Mouse (Mus musculus) E14TG2a.4 (cell line): Measurements from ENCODE around the gene Topbp1.

Experiments used
- CTCF ChIP-seq: conservative IDR thresholded peaks from 2 replicates; pipeline ENCODE4 v1.5.1; 2014; ENCODE audit warnings: low read length
- POU5F1 ChIP-seq: IDR thresholded peaks from 2 replicates; pipeline ENCODE4 v1.6.1; 2014; ENCODE audit warnings: low read length, borderline replicate concordance

DNA sequence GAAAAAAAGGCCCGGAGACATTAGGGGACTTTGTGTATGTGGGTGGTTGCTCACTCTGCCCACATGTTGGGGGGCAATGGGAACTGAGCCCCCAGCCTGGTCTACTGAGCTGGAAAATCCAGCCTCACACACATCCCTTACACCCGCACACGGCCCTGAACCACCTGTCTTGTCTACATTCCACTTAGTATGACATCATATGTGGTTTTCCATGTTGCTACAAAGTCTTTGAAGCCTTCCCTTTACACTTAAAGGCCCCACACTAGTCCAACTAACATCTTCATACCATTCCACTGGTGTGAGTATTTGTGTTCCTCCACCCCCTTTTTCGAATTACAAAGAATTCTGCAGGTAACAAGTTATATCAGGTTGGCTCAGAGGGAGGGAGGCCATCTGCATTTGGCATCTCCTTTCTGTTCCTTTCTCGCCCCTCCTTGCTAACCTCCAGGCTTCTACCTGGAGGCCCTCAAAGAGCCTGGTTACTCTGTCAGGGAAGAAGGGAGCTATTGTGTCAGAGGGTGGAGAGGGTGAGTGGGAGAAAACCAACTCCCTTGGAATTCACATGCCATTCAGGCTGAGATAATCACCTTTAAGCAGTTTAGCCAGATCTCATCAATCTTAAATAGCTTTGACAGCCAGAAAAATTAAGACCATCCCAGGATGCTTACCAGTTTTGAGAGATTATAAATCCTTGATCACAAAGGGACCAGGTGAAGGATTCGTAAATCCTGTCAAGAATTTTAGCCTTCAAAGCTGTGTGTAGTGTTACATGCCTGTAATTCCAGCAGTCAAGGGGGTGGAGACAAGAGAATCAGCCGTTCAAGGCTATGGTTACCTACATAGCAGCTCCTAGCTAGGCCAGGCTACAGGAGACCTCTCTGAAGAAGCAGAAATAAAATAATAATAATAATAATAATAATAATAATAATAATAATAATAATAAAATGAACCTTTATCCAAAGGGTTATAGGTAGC lies 71.6 kb downstream of the Topbp1 start:
- no peak for TF ChIP-seq POU5F1
- TF ChIP-seq CTCF = no peak
